Mouse (Mus musculus): Measurements from ENCODE around the gene Morn4.

- TF ChIP-seq MYOG (IDR thresholded peaks at IDR 0.05; ENCODE audit: control insufficient read depth in 1 of 3, insufficient read depth in 1 of 3, insufficient read length in 2 of 3, low read depth in 2 of 3) (no peak), POLR2A (IDR thresholded peaks at IDR 0.05; ENCODE audit: insufficient read length, low read depth) (no peak)
These were observed 14.9 kb downstream of the Morn4 start for GRCm38 (mm10) chr19:42071221-42071620.
